Mouse (Mus musculus) midbrain, embryonic 15.5 days (tissue): ENCODE data around the gene Zfp341. TPM values are rescaled to one million over a fixed set of nuclear protein-coding genes. Genes with fewer than 3 reads are reported as not detected.

Source experiments
- ATAC-seq: fragments of 200-750 bp; cut with Nextera tagmentation; replicated peaks from 2 replicates; pipeline ENCODE4 v1.8.0; 2017; ENCODE audit warnings: moderate TSS enrichment
- H3K27ac ChIP-seq: fragments of 300-500 bp; sonication (generic); 2 replicates; pipeline ENCODE4 v1.5.1; 2015; ENCODE audit warnings: mild to moderate bottlenecking, inconsistent platforms
- H3K27me3 ChIP-seq: fragments of 300-500 bp; sonication (generic); replicated peaks from 2 replicates; pipeline ENCODE4 v1.6.1; 2015; ENCODE audit warnings: inconsistent platforms
- H3K36me3 ChIP-seq: fragments of 300-500 bp; sonication (generic); replicated peaks from 2 replicates; pipeline ENCODE4 v1.6.1; 2015; ENCODE audit warnings: inconsistent platforms
- H3K4me1 ChIP-seq: fragments of 300-500 bp; sonication (generic); 2 replicates; pipeline ENCODE4 v1.6.1; 2015; ENCODE audit warnings: inconsistent platforms
- H3K4me2 ChIP-seq: fragments of 300-500 bp; sonication (generic); 2 replicates; pipeline ENCODE4 v1.6.1; 2015; ENCODE audit warnings: inconsistent platforms, mild to moderate bottlenecking, moderate library complexity
- H3K4me3 ChIP-seq: fragments of 300-500 bp; sonication (generic); 2 replicates; pipeline ENCODE4 v1.5.1; 2015; ENCODE audit warnings: mild to moderate bottlenecking, inconsistent platforms
- H3K9ac ChIP-seq: fragments of 300-500 bp; sonication (generic); 2 replicates; pipeline ENCODE4 v1.6.1; 2015; ENCODE audit warnings: mild to moderate bottlenecking, inconsistent platforms
- H3K9me3 ChIP-seq: fragments of 300-500 bp; sonication (generic); 2 replicates; pipeline ENCODE4 v1.6.1; 2016; ENCODE audit warnings: inconsistent platforms
- WGBS: fragments of 180-500 bp; shearing (Covaris S2); methylation state at CpG from one replicate; pipeline ENCODE4 v1.1.7; 2015; ENCODE audit warnings: mixed read lengths; 5-methylcytosine and 5-hydroxymethylcytosine counted together
- polyA plus RNA-seq: library from polyadenylated mRNA; unstranded; fragments of >200 nt; fragmentation: Nextera tagmentation; extraction: Ambion mirVana; gene quantifications from 2 replicates; pipeline ENCODE4 v1.2.1, GENCODE M21; 2015

Zfp341 gene
- polyA plus RNA-seq, result 2.6 and 3.1 TPM in 2 replicates

GRCm38 (mm10) chr2:154613118-154614115 lies at the start of gene Zfp341, which contains the start of gene 4930519P11Rik:
TSS of gene Zfp341 (plus strand) at chr2:154613297.
TSS of gene 4930519P11Rik (minus strand) at chr2:154613437.
- H3K27ac ChIP-seq, result peak within 1 kb of the TSS; percentile 97
- no peaks in the 10 kb centered on the region; the same call in 1 of the 2 replicates for H3K27me3 ChIP-seq
- H3K4me3 ChIP-seq, result peak within 1 kb of the TSS; percentile 56
- H3K36me3 ChIP-seq, result no peaks in the 10 kb centered on the region
- ATAC-seq, result peak; percentile 93
- H3K9me3 ChIP-seq, result no peaks in the 10 kb centered on the region
- H3K4me2 ChIP-seq, result peak within 1 kb of the TSS; percentile 61
- 0% methylated on average over 85 of the region's 98 CpGs for WGBS
- peaks cover 23% of the 10 kb centered on the region for H3K4me1 ChIP-seq
- peak within 1 kb of the TSS; percentile 73 for H3K9ac ChIP-seq

GRCm38 (mm10) chr2:154563612-154564170 lies 49.4 kb upstream of the Zfp341 start:
- no peak for ATAC-seq
- H3K4me1 ChIP-seq, result peaks cover 19% of the 10 kb centered on the region
- H3K27ac ChIP-seq, result no peak overlapping the region
- H3K36me3 ChIP-seq, result no peaks in the 10 kb centered on the region
- H3K4me2 ChIP-seq, result no peak overlapping the region
- H3K27me3 ChIP-seq, result no peaks in the 10 kb centered on the region
- WGBS, result 91% methylated on average over 22 of the region's 22 CpGs
- no peak overlapping the region for H3K9ac ChIP-seq
- no peak overlapping the region for H3K4me3 ChIP-seq
- H3K9me3 ChIP-seq, result no peaks in the 10 kb centered on the region

- ATAC-seq, result no peak
- H3K9ac ChIP-seq, result no peak overlapping the region
- H3K27ac ChIP-seq, result no peak overlapping the region
- H3K4me3 ChIP-seq, result no peak overlapping the region
- no peaks in the 10 kb centered on the region for H3K9me3 ChIP-seq
- no peak overlapping the region for H3K4me2 ChIP-seq
- H3K36me3 ChIP-seq, result no peaks in the 10 kb centered on the region
- 71% methylated on average over 3 of the region's 3 CpGs for WGBS
- H3K27me3 ChIP-seq, result no peaks in the 10 kb centered on the region
- peaks cover 18% of the 10 kb centered on the region for H3K4me1 ChIP-seq
Measured at GRCm38 (mm10) chr2:154565562-154565961, 47.5 kb upstream of the Zfp341 start.

GRCm38 (mm10) chr2:154566641-154567040 lies 46.5 kb upstream of the Zfp341 start:
- Histone ChIP-seq H3K4me2 (no peak overlapping the region), H3K27me3 (no peaks in the 10 kb centered on the region), H3K4me3 (no peak overlapping the region), H3K4me1 (peaks cover 18% of the 10 kb centered on the region), H3K27ac (no peak overlapping the region), H3K9ac (no peak overlapping the region), H3K9me3 (no peaks in the 10 kb centered on the region), H3K36me3 (no peaks in the 10 kb centered on the region)
- no peak for ATAC-seq
- 50% methylated on average over 8 of the region's 8 CpGs for WGBS

GRCm38 (mm10) chr2:154567766-154568165 lies 45.3 kb upstream of the Zfp341 start:
- ATAC-seq, result no peak
- H3K27me3 ChIP-seq, result no peaks in the 10 kb centered on the region
- no peaks in the 10 kb centered on the region for H3K9me3 ChIP-seq
- no peak overlapping the region for H3K9ac ChIP-seq
- peak overlapping the region; percentile 98; the same call in 1 of the 2 replicates for H3K4me2 ChIP-seq
- peaks cover 18% of the 10 kb centered on the region for H3K4me1 ChIP-seq
- 59% methylated on average over 2 of the region's 2 CpGs for WGBS
- 0 out of 2 replicates have a peak overlapping the region, but pooled peaks have one; percentile 37 for H3K27ac ChIP-seq
- H3K36me3 ChIP-seq, result no peaks in the 10 kb centered on the region
- H3K4me3 ChIP-seq, result no peak overlapping the region

- Histone ChIP-seq H3K27ac (peak overlapping the region; percentile 37), H3K9ac (no peak overlapping the region), H3K4me2 (peak overlapping the region; percentile 98), H3K9me3 (no peaks in the 10 kb centered on the region), H3K36me3 (no peaks in the 10 kb centered on the region), H3K27me3 (no peaks in the 10 kb centered on the region), H3K4me1 (peaks cover 18% of the 10 kb centered on the region), H3K4me3 (peak overlapping the region; percentile 68)
- no peak for ATAC-seq
- 10% methylated on average over 10 of the region's 10 CpGs for WGBS
Measured at GRCm38 (mm10) chr2:154568329-154569070, 44.6 kb upstream of the Zfp341 start.

- Histone ChIP-seq H3K4me1 (peaks cover 18% of the 10 kb centered on the region), H3K27ac (peak overlapping the region; percentile 37)
Measured at GRCm38 (mm10) chr2:154569071-154569748, 43.9 kb upstream of the Zfp341 start.

GRCm38 (mm10) chr2:154569836-154570286 lies 43.2 kb upstream of the Zfp341 start, which contains the start of gene E2f1:
TSS of gene E2f1 (minus strand) at chr2:154569892.
- under 1% methylated on average over 30 of the region's 44 CpGs for WGBS
- H3K27me3 ChIP-seq, result no peaks in the 10 kb centered on the region
- peak within 1 kb of the TSS; percentile 68 for H3K4me3 ChIP-seq
- H3K27ac ChIP-seq, result peak within 1 kb of the TSS; percentile 51
- no peaks in the 10 kb centered on the region for H3K36me3 ChIP-seq
- H3K9ac ChIP-seq, result peak within 1 kb of the TSS; percentile 29
- peaks cover 18% of the 10 kb centered on the region for H3K4me1 ChIP-seq
- H3K9me3 ChIP-seq, result no peaks in the 10 kb centered on the region
- H3K4me2 ChIP-seq, result peak within 1 kb of the TSS; percentile 98
- ATAC-seq, result peak; percentile 99

More at GRCm38 (mm10) chr2:154569071-154569748, 43.9 kb upstream of the Zfp341 start:
- peak overlapping the region; percentile 29; the same call in 1 of the 2 replicates for H3K9ac ChIP-seq
- ATAC-seq, result peak; percentile 62
- H3K4me2 ChIP-seq, result peak overlapping the region; percentile 98
- H3K36me3 ChIP-seq, result no peaks in the 10 kb centered on the region
- H3K9me3 ChIP-seq, result no peaks in the 10 kb centered on the region
- H3K4me3 ChIP-seq, result peak overlapping the region; percentile 68
- WGBS, result 0% methylated on average over 44 of the region's 70 CpGs
- H3K27me3 ChIP-seq, result no peaks in the 10 kb centered on the region

- H3K9ac ChIP-seq, result no peak overlapping the region
- peak overlapping the region; percentile 68; the same call in 1 of the 2 replicates for H3K4me3 ChIP-seq
- ATAC-seq, result no peak
- H3K27me3 ChIP-seq, result no peaks in the 10 kb centered on the region
- peak overlapping the region; percentile 51; the same call in 1 of the 2 replicates for H3K27ac ChIP-seq
- no peaks in the 10 kb centered on the region for H3K36me3 ChIP-seq
- no peaks in the 10 kb centered on the region for H3K9me3 ChIP-seq
- H3K4me2 ChIP-seq, result peak overlapping the region; percentile 98
- peaks cover 18% of the 10 kb centered on the region for H3K4me1 ChIP-seq
- 76% methylated on average over 4 of the region's 4 CpGs for WGBS
Measured at GRCm38 (mm10) chr2:154570666-154571065, 42.4 kb upstream of the Zfp341 start.

GRCm38 (mm10) chr2:154571266-154571665 lies 41.8 kb upstream of the Zfp341 start:
- ATAC-seq, result no peak
- no peaks in the 10 kb centered on the region for H3K9me3 ChIP-seq
- no peak overlapping the region for H3K4me3 ChIP-seq
- no peaks in the 10 kb centered on the region for H3K27me3 ChIP-seq
- H3K36me3 ChIP-seq, result no peaks in the 10 kb centered on the region
- no peak overlapping the region for H3K9ac ChIP-seq
- H3K4me2 ChIP-seq, result no peak overlapping the region
- H3K27ac ChIP-seq, result no peak overlapping the region
- H3K4me1 ChIP-seq, result peaks cover 16% of the 10 kb centered on the region
- 83% methylated on average over 4 of the region's 4 CpGs for WGBS

- Histone ChIP-seq H3K4me1 (peaks cover 19% of the 10 kb centered on the region), H3K36me3 (no peaks in the 10 kb centered on the region), H3K4me2 (no peak overlapping the region), H3K27me3 (no peaks in the 10 kb centered on the region), H3K4me3 (no peak overlapping the region), H3K27ac (no peak overlapping the region), H3K9me3 (no peaks in the 10 kb centered on the region), H3K9ac (no peak overlapping the region)
- ATAC-seq, result no peak
- 79% methylated on average over 8 of the region's 8 CpGs for WGBS
Measured at GRCm38 (mm10) chr2:154571976-154572375, 41.1 kb upstream of the Zfp341 start.
